Mouse (Mus musculus): ENCODE measurements at regions not wholly inside any gene's neighbourhood (a gene's known extent, or its start where the extent isn't known, plus 50 kb on each side); places are given as distances from the start of the nearest gene placed in this dataset.

DNA sequence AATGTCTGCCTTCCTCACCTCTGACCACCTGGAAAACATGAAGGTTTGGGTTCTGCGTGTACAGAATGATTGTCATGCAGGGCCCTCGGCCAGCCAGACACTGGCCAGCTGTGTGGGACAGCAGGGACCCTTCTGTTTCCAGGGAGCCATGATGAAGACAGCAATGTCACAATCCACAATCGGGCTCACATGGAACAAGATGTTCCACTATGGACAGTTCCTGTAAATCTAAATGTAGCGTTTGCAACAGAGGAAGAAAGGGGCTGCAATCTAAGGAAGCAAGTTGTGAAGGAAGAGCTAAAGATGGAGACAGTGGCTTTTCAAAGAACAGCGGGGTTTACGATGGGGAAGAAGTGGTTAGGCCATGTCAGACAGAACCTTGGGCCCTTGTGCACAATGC, 97.3 kb downstream of the Irs2 start:
- Histone ChIP-seq H3K27ac (replicated peaks; ENCODE audit: low read depth, low read length) (no peak overlapping the region), H3K9ac (ENCODE audit: low read length) (no peak overlapping the region), H3K36me3 (ENCODE audit: control insufficient read depth, insufficient read depth, low read length) (no peaks in the 10 kb centered on the region), H3K27me3 (ENCODE audit: control insufficient read depth, insufficient read depth, low read length) (no peaks in the 10 kb centered on the region), H3K4me2 (ENCODE audit: low read depth, severe bottlenecking) (no peak overlapping the region), H3K9me3 (ENCODE audit: control insufficient read depth, low read length) (no peaks in the 10 kb centered on the region), H3K4me3 (ENCODE audit: low read depth, low read length) (no peak overlapping the region), H3K4me1 (ENCODE audit: control insufficient read depth, insufficient read depth, low read length) (no peaks in the 10 kb centered on the region)
- DNase-seq (ENCODE audit: low spot score) (no peak), ATAC-seq (ENCODE audit: insufficient number of reproducible peaks, low FRiP score, low TSS enrichment, low read depth) (no peak)
- 84% methylated on average over 6 of the region's 6 CpGs for WGBS

DNA sequence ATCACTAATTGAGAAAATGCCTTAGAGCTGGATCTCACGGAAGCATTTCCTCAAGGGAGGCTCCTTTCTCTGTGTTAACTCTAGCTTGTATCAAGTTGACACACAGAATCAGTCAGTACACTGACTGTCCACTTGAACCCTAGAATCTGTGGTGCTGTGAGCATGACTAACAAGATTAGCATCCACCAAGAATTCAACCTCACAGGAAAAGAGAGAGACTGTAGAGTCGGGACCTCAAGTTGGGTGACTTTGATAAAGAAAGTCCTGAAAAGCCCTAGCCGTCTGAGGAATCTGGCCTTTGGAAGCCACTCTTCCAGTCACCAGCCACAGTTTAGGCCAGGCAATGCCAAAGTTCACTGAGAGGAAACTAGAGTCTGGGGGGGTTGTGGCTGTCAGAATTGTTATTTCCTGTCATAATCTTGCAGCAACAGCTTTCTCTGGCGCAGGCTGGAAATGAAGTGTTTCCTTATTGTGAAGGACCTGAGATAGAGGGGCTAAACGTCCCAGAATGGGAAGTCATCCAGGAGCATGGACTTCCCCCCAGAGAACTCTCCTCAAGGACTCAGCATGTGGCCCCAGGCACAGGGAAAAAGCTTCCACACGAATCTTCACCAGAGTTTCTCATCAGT, 97.9 kb downstream of the Irs2 start:
- DNase-seq (ENCODE audit: low spot score) (no peak), ATAC-seq (ENCODE audit: insufficient number of reproducible peaks, low FRiP score, low TSS enrichment, low read depth) (no peak)
- Histone ChIP-seq H3K4me3 (ENCODE audit: low read depth, low read length) (no peak overlapping the region), H3K36me3 (ENCODE audit: control insufficient read depth, insufficient read depth, low read length) (no peaks in the 10 kb centered on the region), H3K4me2 (ENCODE audit: low read depth, severe bottlenecking) (no peak overlapping the region), H3K9me3 (ENCODE audit: control insufficient read depth, low read length) (no peaks in the 10 kb centered on the region), H3K4me1 (ENCODE audit: control insufficient read depth, insufficient read depth, low read length) (no peaks in the 10 kb centered on the region), H3K9ac (ENCODE audit: low read length) (no peak overlapping the region), H3K27ac (replicated peaks; ENCODE audit: low read depth, low read length) (no peak overlapping the region), H3K27me3 (ENCODE audit: control insufficient read depth, insufficient read depth, low read length) (no peaks in the 10 kb centered on the region)
- 62% methylated on average over 6 of the region's 6 CpGs for WGBS

DNA sequence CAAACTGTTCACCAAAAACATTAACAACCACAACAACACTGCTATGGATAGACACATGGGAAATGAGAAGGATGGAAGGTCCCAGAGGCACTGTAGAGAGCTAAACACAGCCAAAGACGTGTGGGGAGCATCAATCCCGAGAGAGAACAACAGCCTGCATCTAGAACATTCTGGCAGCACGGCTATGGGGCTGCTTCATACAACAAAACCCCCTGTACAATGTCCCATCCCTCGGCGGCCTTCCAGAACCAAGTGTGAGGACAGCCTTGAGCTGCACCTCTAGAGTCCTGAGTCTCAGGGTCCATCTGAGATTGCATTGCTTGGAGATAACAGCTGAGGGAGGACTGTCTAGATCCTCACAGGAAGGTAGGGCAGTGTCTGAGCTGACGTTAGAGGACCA, 99.1 kb downstream of the Irs2 start:
- Histone ChIP-seq H3K4me2 (ENCODE audit: low read depth, severe bottlenecking) (no peak overlapping the region), H3K27ac (replicated peaks; ENCODE audit: low read depth, low read length) (no peak overlapping the region), H3K27me3 (ENCODE audit: control insufficient read depth, insufficient read depth, low read length) (no peaks in the 10 kb centered on the region), H3K9ac (ENCODE audit: low read length) (no peak overlapping the region), H3K4me1 (ENCODE audit: control insufficient read depth, insufficient read depth, low read length) (no peaks in the 10 kb centered on the region), H3K9me3 (ENCODE audit: control insufficient read depth, low read length) (no peaks in the 10 kb centered on the region), H3K4me3 (ENCODE audit: low read depth, low read length) (no peak overlapping the region), H3K36me3 (ENCODE audit: control insufficient read depth, insufficient read depth, low read length) (no peaks in the 10 kb centered on the region)
- ATAC-seq (ENCODE audit: insufficient number of reproducible peaks, low FRiP score, low TSS enrichment, low read depth) (no peak), DNase-seq (ENCODE audit: low spot score) (no peak)
- WGBS: 89% methylated on average over 6 of the region's 6 CpGs

DNA sequence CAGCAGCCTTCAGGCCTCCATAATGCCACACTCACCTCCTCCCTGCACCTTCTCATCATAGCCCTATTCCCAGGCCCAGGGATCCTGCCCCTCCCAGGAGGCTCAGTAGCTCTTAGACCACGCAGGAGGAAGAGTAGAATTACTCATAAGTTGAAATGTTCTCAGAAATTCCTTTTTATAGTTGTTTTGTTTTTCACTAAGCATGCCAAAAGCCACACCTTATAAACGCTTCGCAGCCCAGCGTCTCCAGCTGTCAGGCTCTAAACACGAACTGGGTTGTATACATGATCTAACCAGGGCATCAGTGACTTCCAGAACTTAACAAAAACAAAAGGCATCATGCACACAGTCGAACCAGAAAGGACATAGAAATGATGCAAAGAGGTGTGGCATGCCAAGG, 101.9 kb downstream of the Irs2 start:
- no peak overlapping the region for H3K9ac ChIP-seq (ENCODE audit: low read length)
- no peak overlapping the region for H3K4me2 ChIP-seq (ENCODE audit: low read depth, severe bottlenecking)
- no peak for DNase-seq (ENCODE audit: low spot score)
- ATAC-seq (ENCODE audit: insufficient number of reproducible peaks, low FRiP score, low TSS enrichment, low read depth): no peak
- H3K36me3 ChIP-seq (ENCODE audit: control insufficient read depth, insufficient read depth, low read length): no peaks in the 10 kb centered on the region
- no peak overlapping the region for H3K4me3 ChIP-seq (ENCODE audit: low read depth, low read length)
- WGBS: 78% methylated on average over 6 of the region's 6 CpGs
- no peaks in the 10 kb centered on the region for H3K9me3 ChIP-seq (ENCODE audit: control insufficient read depth, low read length)
- H3K27me3 ChIP-seq (ENCODE audit: control insufficient read depth, insufficient read depth, low read length): no peaks in the 10 kb centered on the region
- no peak overlapping the region for H3K27ac ChIP-seq (replicated peaks; ENCODE audit: low read depth, low read length)
- H3K4me1 ChIP-seq (ENCODE audit: control insufficient read depth, insufficient read depth, low read length): no peaks in the 10 kb centered on the region

DNA sequence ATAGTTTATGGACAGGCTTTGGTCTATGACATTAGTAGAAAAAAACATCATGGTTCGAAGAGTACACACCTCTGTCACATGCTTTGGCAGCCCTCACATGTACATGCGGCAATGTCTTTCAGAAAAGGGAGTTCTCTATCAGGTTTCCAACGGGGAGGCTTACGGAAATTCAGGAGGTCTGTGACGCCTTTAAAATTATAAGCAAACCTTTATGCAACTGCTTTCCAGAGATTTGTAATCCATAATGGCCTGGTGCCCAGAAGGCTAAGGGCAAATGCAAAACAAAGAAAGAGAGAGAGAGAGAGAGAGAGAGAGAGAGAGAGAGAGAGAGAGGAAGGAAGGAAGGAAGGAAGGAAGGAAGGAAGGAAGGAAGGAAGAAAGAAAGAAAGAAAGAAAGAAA, 102.5 kb downstream of the Irs2 start:
- DNase-seq (ENCODE audit: low spot score): no peak
- Histone ChIP-seq H3K9me3 (ENCODE audit: control insufficient read depth, low read length) (no peaks in the 10 kb centered on the region), H3K27me3 (ENCODE audit: control insufficient read depth, insufficient read depth, low read length) (no peaks in the 10 kb centered on the region), H3K4me1 (ENCODE audit: control insufficient read depth, insufficient read depth, low read length) (no peaks in the 10 kb centered on the region), H3K9ac (ENCODE audit: low read length) (no peak overlapping the region), H3K4me3 (ENCODE audit: low read depth, low read length) (no peak overlapping the region), H3K27ac (replicated peaks; ENCODE audit: low read depth, low read length) (no peak overlapping the region), H3K4me2 (ENCODE audit: low read depth, severe bottlenecking) (no peak overlapping the region), H3K36me3 (ENCODE audit: control insufficient read depth, insufficient read depth, low read length) (no peaks in the 10 kb centered on the region)
- WGBS: 88% methylated on average over 5 of the region's 5 CpGs
- ATAC-seq (ENCODE audit: insufficient number of reproducible peaks, low FRiP score, low TSS enrichment, low read depth): no peak

DNA sequence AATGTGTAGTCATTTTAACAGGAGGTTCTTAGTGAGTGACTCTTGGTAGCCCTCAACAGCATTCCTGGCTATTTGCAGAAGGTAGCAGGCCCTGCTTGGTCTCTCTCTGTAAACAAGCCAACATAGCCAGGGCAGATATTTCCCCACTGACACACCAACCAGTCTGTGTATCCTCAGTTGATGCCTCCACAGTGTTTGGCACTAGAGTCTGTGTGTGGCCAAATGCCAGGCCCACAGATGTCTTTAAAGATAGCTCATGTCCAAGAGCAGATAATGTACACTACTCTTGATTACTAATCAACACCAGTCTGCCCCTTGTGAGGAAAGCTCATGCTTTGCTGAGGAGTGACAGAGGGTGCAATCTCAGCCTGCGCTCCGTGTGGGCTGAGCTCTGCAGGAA, 104.3 kb downstream of the Irs2 start:
- WGBS: 86% methylated on average over 2 of the region's 2 CpGs
- Histone ChIP-seq H3K9me3 (ENCODE audit: control insufficient read depth, low read length) (no peaks in the 10 kb centered on the region), H3K27ac (replicated peaks; ENCODE audit: low read depth, low read length) (no peak overlapping the region), H3K4me1 (ENCODE audit: control insufficient read depth, insufficient read depth, low read length) (peaks cover 5% of the 10 kb centered on the region; the same call in 1 of the 2 replicates), H3K4me2 (ENCODE audit: low read depth, severe bottlenecking) (no peak overlapping the region), H3K27me3 (ENCODE audit: control insufficient read depth, insufficient read depth, low read length) (no peaks in the 10 kb centered on the region), H3K4me3 (ENCODE audit: low read depth, low read length) (no peak overlapping the region), H3K9ac (ENCODE audit: low read length) (no peak overlapping the region), H3K36me3 (ENCODE audit: control insufficient read depth, insufficient read depth, low read length) (no peaks in the 10 kb centered on the region)
- DNase-seq (ENCODE audit: low spot score) (no peak), ATAC-seq (ENCODE audit: insufficient number of reproducible peaks, low FRiP score, low TSS enrichment, low read depth) (no peak)

DNA sequence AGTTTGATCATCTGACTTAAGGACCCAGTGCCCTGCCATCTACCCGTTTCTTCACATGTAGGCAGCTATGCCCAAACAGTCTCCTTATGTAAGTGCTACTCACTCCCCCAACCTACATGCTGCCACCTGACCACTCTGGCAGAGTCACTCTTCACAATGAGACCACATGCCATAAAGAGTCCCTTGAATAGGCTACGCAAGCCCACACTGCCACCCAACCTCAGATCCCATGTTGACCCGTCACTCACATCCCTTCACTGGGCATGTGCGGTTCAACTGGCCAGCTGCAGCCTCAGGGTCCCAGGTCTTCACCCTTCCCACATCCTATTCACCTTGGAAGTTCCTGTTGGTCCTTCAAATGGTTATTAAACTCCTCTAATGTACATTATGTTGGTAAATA, 106.3 kb downstream of the Irs2 start:
- H3K9ac ChIP-seq (ENCODE audit: low read length): no peak overlapping the region
- WGBS: 93% methylated on average over 4 of the region's 4 CpGs
- peaks cover 13% of the 10 kb centered on the region; the same call in 1 of the 2 replicates for H3K4me1 ChIP-seq (ENCODE audit: control insufficient read depth, insufficient read depth, low read length)
- no peaks in the 10 kb centered on the region for H3K36me3 ChIP-seq (ENCODE audit: control insufficient read depth, insufficient read depth, low read length)
- ATAC-seq (ENCODE audit: insufficient number of reproducible peaks, low FRiP score, low TSS enrichment, low read depth) (no peak), DNase-seq (ENCODE audit: low spot score) (no peak)
- H3K4me3 ChIP-seq (ENCODE audit: low read depth, low read length): no peak overlapping the region
- H3K4me2 ChIP-seq (ENCODE audit: low read depth, severe bottlenecking): no peak overlapping the region
- no peaks in the 10 kb centered on the region for H3K9me3 ChIP-seq (ENCODE audit: control insufficient read depth, low read length)
- no peak overlapping the region for H3K27ac ChIP-seq (replicated peaks; ENCODE audit: low read depth, low read length)
- H3K27me3 ChIP-seq (ENCODE audit: control insufficient read depth, insufficient read depth, low read length): no peaks in the 10 kb centered on the region

DNA sequence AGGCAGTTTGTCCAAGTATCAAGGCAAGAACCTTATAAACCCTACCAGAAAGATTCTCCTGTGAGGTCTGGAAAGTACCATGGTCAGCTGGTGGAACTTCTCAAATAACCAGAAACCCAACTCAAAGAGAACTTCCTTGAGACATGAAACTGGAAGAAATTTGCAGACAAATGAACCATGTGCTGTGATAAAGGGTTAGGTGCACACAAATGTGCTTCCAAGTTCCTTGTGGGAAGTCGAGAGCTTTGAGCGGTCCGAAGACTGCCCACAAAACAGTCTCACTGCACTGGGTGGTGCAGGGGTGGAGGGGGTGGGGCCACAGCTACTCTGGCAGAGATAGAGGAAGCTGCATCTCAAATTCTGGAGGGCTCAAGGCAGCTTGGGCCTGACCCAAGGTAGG, 107.2 kb downstream of the Irs2 start:
- H3K4me3 ChIP-seq (ENCODE audit: low read depth, low read length): no peak overlapping the region
- no peak overlapping the region for H3K4me2 ChIP-seq (ENCODE audit: low read depth, severe bottlenecking)
- no peaks in the 10 kb centered on the region for H3K36me3 ChIP-seq (ENCODE audit: control insufficient read depth, insufficient read depth, low read length)
- H3K27ac ChIP-seq (replicated peaks; ENCODE audit: low read depth, low read length): no peak overlapping the region
- ATAC-seq (ENCODE audit: insufficient number of reproducible peaks, low FRiP score, low TSS enrichment, low read depth) (no peak), DNase-seq (ENCODE audit: low spot score) (no peak)
- 90% methylated on average over 3 of the region's 3 CpGs for WGBS
- H3K4me1 ChIP-seq (ENCODE audit: control insufficient read depth, insufficient read depth, low read length): peaks cover 13% of the 10 kb centered on the region; the same call in 1 of the 2 replicates
- H3K27me3 ChIP-seq (ENCODE audit: control insufficient read depth, insufficient read depth, low read length): no peaks in the 10 kb centered on the region
- H3K9me3 ChIP-seq (ENCODE audit: control insufficient read depth, low read length): no peaks in the 10 kb centered on the region
- no peak overlapping the region for H3K9ac ChIP-seq (ENCODE audit: low read length)

DNA sequence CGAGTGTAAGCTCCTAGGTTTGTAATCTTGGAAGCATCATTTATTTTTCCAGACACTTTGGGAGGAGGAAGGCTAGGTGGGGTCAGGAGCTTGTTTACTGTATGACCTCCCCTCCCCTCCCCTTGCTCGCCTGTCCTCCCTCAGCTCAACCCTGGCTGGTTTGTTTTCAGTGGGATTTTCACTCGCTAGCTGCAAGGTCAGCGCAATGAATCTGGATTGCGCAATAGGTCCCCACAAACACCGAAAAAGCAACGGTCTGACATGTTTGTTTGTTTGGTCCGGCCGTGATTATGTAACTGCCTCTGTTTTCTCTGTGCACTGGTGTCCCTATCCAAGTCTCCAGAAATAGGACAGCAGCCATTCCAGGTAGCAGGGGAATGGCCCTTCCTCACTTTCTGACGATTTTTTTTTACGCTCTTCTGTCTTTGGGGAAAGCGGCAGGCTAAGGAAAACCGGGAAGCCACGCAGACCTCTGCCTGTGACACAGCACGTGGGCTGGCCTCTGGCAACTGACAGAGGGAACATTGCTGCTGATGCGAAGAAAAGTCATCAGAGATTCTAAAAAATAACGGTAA, 108.6 kb downstream of the Irs2 start:
- peak; percentile 35 for DNase-seq (ENCODE audit: low spot score)

More for the DNA sequence above, 108.6 kb downstream of the Irs2 start:
- no peak overlapping the region for H3K4me3 ChIP-seq (ENCODE audit: low read depth, low read length)
- H3K36me3 ChIP-seq (ENCODE audit: control insufficient read depth, insufficient read depth, low read length): no peaks in the 10 kb centered on the region
- no peaks in the 10 kb centered on the region for H3K9me3 ChIP-seq (ENCODE audit: control insufficient read depth, low read length)
- H3K9ac ChIP-seq (ENCODE audit: low read length): no peak overlapping the region
- peak overlapping the region; percentile 40 for H3K4me2 ChIP-seq (ENCODE audit: low read depth, severe bottlenecking)
- 7% methylated on average over 17 of the region's 17 CpGs for WGBS
- peaks cover 13% of the 10 kb centered on the region; the same call in 1 of the 2 replicates for H3K4me1 ChIP-seq (ENCODE audit: control insufficient read depth, insufficient read depth, low read length)
- ATAC-seq (ENCODE audit: insufficient number of reproducible peaks, low FRiP score, low TSS enrichment, low read depth): no peak
- no peaks in the 10 kb centered on the region for H3K27me3 ChIP-seq (ENCODE audit: control insufficient read depth, insufficient read depth, low read length)
- H3K27ac ChIP-seq (replicated peaks; ENCODE audit: low read depth, low read length): no peak overlapping the region
